Mouse (Mus musculus): ENCODE results near the gene Wars.

The Wars gene

DNA sequence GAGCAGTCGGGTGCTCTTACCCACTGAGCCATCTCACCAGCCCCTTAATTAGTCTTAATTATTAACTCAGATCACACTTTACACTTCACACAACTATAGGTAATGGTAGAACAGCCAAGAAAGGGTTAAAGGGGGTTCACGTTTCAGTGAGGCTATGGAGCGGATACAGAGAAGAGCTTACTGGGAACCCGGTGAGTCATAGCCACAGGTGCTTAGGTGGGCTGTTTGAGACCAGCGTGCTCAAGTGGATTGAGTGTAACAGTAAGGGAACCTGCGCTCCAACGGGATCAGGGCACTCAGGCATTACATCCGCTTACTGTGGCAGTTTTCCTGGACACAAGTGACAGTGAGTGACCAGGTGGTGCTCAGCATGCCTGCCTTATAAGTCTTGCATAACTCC is 70.9 kb downstream of the Wars start:
- DNase-seq: peak; percentile 36 to 40

DNA sequence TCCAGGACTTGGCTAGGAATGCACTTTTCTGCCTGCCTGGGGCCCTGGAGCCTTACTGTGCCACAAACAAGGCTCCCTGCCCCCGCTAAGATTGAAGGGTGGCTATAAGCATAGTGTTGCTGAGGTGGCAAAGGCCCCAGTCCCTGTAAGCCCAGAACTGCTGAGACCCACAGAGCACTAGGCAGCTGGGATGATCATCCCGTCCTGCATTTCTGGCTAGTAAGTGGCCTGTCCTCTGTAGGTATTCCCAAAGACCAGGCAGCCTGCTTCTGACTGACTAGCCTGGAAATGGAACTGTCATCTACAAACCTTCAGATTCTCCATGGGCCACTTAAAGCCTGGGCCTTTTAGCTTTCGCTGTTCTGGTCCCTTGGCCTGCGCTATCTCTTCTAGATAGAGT is 73.5 kb downstream of the Wars start:
- no peak for DNase-seq

DNA sequence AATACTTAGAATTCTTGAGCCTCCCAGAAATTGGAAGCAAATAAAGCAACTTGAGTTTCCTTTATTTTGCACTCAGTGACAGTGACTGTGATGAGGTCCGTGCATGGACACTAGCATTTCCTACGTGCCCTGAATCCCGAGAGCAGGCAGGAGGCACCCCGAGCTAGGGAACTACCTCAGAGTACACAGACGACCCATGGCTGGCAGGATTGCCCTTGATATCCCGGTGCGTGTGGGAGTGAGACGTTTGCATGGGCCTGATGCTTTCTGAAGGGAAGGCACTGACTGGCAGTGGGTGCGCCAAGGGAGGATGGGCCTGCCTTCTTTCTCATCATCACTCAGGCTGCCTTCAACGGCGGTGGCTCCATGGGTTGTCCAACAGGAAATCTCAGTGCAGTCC is 77.4 kb downstream of the Wars start:
- DNase-seq: no peak

DNA sequence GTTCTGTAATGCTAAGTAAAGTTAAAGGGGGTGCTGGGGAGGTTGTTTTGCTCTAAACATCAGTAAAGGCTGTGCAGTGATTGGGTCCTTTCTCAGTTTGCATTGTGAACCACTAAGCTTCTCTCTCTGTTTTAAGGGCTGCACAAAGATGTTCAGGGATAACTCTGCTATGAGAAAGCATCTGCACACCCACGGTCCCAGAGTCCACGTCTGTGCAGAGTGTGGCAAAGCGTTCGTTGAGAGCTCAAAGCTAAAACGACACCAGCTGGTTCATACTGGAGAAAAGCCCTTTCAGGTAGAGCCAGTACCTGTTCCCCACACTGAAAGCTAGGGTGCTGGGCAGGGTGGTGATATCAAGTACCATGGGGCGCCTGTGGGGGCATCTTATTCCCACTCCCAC is 79.5 kb downstream of the Wars start:
- DNase-seq: no peak

DNA sequence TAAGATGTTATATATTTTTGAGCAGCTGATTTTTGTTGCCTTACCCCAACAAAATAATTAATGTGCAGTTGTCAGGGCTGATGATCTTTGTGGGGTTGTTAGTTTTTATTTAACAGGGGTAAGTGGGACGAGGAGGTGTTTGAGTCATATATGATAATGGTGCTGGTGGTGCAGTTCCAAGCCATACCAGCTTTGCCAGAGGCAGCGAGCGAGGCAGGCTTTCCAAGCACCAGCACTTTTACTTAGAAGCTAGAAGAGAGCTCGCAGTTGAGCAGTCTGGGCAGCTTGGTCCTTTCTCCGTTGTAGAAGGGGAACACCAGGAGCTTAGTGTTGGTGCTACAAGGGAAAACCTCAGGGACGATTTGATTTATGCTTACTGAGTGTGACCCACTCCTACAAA is 81.5 kb downstream of the Wars start:
- DNase-seq: no peak

DNA sequence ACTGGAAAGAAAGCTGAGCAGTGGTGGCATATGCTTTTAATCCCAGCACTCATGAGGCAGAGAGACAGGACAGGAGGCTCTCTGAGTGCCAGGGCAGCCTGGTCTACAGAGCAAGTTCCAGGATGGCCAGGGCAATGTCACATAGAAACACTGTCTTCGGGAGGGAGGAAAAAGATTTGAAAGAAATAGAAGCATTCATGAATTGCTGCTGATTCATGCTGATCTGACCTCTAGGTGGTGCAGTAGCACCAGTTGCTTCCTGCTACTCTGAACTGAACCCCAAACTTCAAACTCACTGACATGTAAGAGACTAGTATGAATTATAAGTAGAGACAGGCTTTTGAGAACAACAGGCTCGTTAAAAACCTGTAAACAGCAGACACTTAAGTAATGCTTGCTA is 82.8 kb downstream of the Wars start:
- DNase-seq: peak in 1 of 2 experiments; percentile 60

DNA sequence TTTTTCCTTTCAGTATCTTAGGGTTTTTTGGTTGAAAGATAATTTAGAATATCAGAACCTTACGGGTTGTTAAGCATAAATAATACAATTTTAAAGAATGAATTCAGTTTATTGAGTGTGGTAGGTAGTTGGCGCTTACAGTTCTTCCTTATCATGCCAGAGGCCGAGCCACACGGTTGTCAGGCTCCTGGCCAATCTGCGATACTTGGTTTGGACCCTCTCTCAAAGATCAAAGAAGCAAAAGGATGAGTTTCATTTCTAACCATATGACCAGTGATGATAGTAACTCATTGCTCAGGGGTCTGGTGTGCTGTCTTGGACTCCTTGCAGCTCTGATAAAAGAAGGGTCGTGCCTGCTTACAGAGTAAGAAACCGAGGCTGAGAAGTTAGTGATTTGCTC is 83.7 kb downstream of the Wars start:
- DNase-seq: no peak
